Mouse (Mus musculus) macrophage (primary cell): ENCODE data around the gene Erc2. TPM values are rescaled to one million over a fixed set of nuclear protein-coding genes. Genes with fewer than 3 reads are reported as not detected.

Source experiments
- H3K27ac ChIP-seq: fragments of 350-480 bp; formaldehyde crosslinking; 2 replicates; pipeline ENCODE4 v1.9.0; 2021
- H3K36me3 ChIP-seq: fragments of 350-480 bp; formaldehyde crosslinking; 2 replicates; pipeline ENCODE4 v1.9.0; 2021; ENCODE audit errors: inconsistent target
- H3K4me3 ChIP-seq: fragments of 350-480 bp; formaldehyde crosslinking; 2 replicates; pipeline ENCODE4 v1.9.0; 2021; ENCODE audit errors: inconsistent target
- H3K79me2 ChIP-seq: fragments of 350-480 bp; formaldehyde crosslinking; 2 replicates; pipeline ENCODE4 v1.9.0; 2021; ENCODE audit errors: inconsistent target
- WGBS: methylation state at CpG from one replicate; pipeline ENCODE4 v1.1.7; 2026; ENCODE audit warnings: inconsistent platforms; ENCODE audit not compliant: missing documents; 5-methylcytosine and 5-hydroxymethylcytosine counted together
- polyA plus RNA-seq: library from polyadenylated mRNA; stranded (reverse); fragments of 250-400 nt; gene quantifications from 3 replicates; pipeline ENCODE4 v1.2.4, GENCODE M21; 2018; ENCODE audit warnings: inconsistent platforms

Gene Erc2
- polyA plus RNA-seq, 1 experiment from 2014 or later: not detected

DNA sequence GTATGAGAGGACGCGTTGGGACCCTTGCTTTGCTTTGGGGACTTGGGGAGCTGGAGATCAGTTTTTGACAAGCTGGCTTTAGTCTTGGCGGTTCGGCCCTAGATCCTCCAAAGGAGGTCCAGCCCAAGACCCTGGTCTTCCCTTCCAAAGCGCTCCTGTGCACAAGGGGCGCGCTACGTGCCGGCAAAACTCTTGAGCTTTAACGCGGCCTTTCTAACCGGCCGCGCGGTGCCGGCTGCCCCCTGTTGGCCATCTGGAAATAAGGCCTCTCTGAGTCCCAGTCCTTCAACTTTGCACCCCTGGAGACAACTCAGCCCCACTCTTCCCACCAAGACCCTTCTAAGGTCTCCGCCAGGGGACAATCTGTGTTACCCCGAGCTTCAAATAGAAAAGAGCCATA lies 885.2 kb downstream of the Erc2 start:
- WGBS: under 1% methylated on average over 18 of the region's 18 CpGs
- H3K4me3 ChIP-seq: no peak overlapping the region
- no peak overlapping the region for H3K27ac ChIP-seq
- H3K79me2 ChIP-seq: no peaks in the 10 kb centered on the region
- no peaks in the 10 kb centered on the region for H3K36me3 ChIP-seq

DNA sequence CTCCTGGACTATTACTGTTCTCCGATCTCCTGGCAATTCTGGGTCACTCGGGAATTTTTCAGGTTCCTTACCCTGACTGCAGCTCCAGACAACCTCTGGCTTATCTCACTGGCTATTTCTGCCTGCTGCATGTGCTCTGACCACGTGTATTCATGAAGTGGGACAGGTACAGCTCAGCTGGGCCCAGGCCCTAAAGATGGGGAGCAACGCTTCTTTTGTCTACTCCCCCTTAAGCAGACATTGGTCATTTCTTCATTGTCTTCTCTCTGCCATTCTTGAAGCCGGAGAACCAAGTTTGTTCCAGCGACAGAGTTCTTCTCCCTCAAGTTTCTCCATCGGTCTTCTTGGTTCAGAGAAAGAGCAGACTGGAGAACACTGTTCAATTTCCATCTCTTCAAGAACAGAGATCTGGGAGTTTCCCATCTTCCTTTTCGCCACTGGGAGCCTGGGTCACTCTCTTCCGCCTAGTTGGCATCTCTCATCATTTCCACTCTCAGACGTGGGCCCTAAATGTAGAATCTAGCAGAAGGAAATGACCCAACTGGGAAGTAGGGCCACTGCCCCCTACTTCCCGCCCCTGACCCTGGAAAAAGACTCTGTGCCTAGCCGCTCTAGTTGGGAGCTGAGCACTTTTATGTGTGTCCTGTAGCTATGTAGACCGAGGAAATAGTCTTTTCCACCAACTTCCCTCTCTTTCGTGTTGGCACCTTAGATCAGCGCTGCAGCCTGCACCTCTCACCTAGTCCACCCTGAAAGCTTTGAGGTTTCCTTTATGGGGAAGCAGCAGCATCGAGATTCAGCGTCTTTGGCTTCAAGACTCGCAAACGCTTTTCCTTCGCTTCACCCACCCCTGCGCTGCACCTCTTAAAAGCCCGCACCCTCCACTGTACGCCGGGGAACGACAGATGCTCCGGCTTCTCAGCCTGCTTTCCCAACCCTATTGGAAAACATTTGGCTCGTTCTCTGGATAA lies 886.3 kb downstream of the Erc2 start:
- no peak overlapping the region for H3K27ac ChIP-seq
- 16% methylated on average over 27 of the region's 27 CpGs for whole genome bisulfite sequencing
- H3K4me3 ChIP-seq: no peak overlapping the region

DNA sequence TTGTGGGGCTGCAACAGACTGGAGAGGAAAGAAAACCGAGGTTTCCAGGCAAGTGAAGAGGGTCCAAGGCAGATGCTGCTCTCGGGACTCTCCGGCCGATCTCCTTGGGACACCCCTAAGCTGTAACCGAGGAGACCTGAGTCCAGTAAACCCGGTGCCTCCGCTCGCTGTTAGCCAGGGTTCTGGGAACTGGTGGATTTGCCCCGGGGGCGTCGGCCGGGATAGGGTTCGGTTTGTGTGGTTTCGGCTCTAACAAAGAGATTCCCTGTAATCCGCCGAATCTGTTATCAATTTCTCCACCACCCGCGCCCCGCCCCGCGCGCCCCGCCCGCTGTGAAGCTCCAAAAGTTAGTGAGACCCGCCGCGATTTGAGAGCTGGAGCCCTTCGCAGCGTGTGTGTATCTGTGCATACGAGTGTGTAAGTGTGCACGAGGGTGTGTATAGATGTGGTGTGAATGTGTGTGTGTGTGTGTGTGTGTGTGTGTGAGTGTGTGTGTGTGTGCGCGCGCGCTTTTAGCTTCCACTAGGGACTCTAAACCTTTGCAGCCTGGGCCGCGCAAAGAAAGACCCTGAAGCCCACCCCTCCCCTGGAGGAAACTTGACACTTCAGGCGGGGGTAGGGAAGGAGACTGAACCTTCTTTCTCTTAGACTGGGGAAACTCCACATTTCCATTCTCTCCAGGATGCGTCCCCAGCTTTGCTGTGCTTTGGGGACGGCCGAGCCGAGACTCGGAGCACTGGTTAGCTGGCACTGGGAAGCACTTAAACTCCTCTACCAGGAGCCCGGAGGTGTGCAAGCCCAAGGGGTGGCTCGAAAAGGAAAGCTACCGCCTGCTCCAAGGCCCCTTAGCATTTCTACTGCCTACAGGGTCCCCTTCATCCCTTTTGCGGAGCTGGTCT lies 887.5 kb downstream of the Erc2 start:
- 3% methylated on average over 44 of the region's 47 CpGs for WGBS
- Histone ChIP-seq H3K79me2 (no peaks in the 10 kb centered on the region), H3K27ac (no peak overlapping the region), H3K36me3 (no peaks in the 10 kb centered on the region), H3K4me3 (no peak overlapping the region)

More for the DNA sequence above, 886.3 kb downstream of the Erc2 start:
- no peaks in the 10 kb centered on the region for H3K36me3 ChIP-seq
- no peaks in the 10 kb centered on the region for H3K79me2 ChIP-seq

DNA sequence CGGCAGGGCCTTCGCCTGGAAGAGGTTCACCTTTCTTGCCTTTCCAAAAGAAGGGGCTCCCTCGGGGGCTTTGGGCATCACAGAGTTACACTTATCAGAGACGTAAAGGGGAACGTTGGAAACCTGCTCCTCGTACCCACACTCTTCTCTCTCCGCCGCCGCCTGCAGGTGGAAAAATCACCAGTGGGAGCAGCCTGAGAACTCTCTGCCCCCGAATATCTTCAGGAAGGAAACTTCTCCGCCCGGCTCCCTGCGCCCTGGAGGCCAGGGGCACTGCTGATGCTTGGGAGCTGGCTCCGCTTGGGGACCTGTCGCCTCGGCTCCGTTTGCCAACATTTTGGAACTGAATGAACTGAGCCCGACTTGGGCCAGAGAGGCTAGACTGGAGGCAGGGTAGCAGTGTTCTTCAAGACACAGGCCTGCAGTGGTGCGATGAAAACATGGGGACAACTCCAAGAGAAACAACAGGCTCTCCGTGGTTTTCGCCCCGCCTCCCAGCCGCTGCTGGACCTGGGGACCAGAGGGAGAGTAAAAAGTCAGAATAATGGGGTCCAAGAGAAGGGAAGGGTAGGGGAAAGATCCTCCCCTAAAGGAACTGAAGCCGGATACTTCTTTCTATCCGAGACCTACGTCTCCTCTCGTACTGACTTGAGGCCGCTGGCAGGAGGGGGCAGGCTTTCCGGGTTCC lies 888.3 kb downstream of the Erc2 start:
- Histone ChIP-seq H3K4me3 (no peak overlapping the region), H3K36me3 (no peaks in the 10 kb centered on the region), H3K27ac (no peak overlapping the region), H3K79me2 (no peaks in the 10 kb centered on the region)
- 4% methylated on average over 29 of the region's 29 CpGs for WGBS

DNA sequence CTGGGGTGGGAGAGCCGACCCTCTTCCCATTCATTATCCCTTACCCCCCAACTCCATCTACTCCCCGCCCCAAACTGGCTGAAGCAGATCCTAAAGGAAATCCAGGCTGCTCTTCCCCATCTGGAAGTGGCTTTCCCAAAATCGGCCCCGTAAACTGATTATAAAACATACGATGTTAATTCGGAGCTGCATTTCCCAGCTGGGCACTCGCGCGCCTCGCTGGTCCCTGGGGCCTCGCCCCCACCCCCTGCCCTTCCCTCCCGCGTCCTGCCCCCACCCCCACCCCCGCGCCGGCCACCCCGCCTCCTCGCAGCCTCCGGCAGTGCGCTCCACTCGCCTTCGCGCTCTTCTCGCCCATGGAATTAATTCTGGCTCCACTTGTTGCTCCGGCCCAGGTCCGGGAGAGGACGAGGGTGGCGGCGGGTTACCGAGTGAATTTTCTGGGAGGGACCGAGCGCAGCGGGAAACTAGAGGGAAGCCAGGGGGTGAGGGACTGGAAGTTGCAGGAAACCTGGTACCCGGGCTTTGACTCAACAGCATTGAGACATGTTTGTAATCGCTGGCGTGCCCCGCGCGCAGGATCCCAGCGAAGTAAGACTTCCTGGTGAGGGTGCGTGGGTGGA lies 888.9 kb downstream of the Erc2 start:
- H3K36me3 ChIP-seq: no peaks in the 10 kb centered on the region
- no peak overlapping the region for H3K27ac ChIP-seq
- 3% methylated on average over 33 of the region's 41 CpGs for WGBS
- no peak overlapping the region for H3K4me3 ChIP-seq
- no peaks in the 10 kb centered on the region for H3K79me2 ChIP-seq

DNA sequence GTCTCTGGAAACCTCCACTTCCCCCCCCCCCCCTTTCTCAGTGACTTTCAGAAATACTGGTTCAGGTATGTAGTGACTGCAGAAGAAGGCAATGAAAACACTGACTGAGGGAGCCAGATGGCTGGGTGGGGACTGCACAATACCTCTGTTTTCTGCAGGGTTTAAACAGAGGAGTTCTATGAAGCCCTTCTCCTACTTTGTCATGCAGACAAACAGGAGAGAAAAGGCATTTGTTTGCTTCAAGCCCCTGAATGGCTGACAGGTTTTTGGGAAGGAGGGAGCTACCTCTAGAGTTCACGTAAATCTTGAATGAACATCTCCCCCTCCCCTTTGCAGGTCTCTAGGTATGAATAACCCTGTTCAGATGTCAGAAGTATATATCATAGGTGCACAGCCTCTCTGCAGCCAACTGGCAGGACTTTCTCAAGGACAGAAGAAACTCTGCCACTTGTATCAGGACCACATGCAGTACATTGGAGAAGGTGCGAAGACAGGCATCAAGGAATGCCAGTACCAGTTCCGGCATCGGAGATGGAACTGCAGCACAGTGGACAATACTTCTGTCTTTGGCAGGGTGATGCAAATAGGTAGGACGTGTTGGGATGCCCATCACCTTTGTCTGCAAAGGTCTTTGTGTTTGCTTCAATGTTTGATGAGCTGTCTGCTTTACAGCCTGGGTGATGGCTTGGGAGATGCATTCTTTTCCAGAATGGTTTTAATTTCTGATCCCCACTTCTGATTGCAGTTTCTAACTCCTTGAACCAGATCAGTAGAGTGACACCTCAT lies 890.8 kb downstream of the Erc2 start:
- Histone ChIP-seq H3K36me3 (no peaks in the 10 kb centered on the region), H3K27ac (no peak overlapping the region), H3K79me2 (no peaks in the 10 kb centered on the region), H3K4me3 (no peak overlapping the region)
- WGBS: 89% methylated on average over 5 of the region's 5 CpGs

DNA sequence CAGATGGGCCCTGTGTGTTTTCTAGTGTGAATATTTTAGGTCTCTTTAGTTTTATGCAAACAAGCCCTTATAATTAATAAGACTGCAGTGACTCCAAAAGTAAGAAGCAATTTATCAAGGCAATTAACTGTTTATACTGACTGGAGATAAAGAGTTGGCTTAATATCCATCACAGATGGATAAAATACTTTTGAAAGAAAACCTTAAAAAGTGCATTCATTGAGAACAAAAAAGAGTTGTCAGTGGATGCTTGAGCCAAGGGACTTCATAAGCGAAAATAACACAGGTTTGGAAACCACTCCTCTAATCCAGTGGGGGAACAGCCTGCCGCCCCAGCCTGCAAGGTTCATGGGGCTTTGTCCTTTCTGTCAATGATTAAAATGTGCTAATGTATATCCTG lies 891.9 kb downstream of the Erc2 start:
- H3K36me3 ChIP-seq: no peaks in the 10 kb centered on the region

DNA sequence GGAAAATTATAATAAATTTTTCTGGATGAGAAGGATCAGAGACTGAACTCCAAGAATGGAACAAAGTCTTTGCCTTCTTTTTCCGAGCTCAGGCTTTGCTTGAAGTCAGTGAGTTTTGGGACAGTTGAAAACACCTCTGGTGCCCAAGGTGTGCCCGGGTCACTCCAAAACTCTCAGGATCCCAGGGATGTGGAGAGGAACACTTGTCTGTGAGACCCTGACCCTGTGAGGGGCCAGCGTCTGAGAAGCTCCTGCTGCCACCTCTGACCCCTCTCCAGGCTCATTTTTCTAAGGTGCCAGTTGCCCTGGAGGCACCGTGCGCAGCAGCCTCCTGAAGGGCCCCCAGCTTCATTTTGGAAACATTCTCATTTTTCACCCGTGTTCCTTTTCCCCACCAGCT lies 893.1 kb downstream of the Erc2 start:
- no peaks in the 10 kb centered on the region for H3K79me2 ChIP-seq
- no peak overlapping the region for H3K4me3 ChIP-seq
- no peaks in the 10 kb centered on the region for H3K36me3 ChIP-seq
- no peak overlapping the region for H3K27ac ChIP-seq
- WGBS: 73% methylated on average over 6 of the region's 6 CpGs

More for the DNA sequence above, 891.9 kb downstream of the Erc2 start:
- no peak overlapping the region for H3K4me3 ChIP-seq
- 68% methylated on average over 2 of the region's 2 CpGs for WGBS
- no peak overlapping the region for H3K27ac ChIP-seq
- H3K79me2 ChIP-seq: no peaks in the 10 kb centered on the region

DNA sequence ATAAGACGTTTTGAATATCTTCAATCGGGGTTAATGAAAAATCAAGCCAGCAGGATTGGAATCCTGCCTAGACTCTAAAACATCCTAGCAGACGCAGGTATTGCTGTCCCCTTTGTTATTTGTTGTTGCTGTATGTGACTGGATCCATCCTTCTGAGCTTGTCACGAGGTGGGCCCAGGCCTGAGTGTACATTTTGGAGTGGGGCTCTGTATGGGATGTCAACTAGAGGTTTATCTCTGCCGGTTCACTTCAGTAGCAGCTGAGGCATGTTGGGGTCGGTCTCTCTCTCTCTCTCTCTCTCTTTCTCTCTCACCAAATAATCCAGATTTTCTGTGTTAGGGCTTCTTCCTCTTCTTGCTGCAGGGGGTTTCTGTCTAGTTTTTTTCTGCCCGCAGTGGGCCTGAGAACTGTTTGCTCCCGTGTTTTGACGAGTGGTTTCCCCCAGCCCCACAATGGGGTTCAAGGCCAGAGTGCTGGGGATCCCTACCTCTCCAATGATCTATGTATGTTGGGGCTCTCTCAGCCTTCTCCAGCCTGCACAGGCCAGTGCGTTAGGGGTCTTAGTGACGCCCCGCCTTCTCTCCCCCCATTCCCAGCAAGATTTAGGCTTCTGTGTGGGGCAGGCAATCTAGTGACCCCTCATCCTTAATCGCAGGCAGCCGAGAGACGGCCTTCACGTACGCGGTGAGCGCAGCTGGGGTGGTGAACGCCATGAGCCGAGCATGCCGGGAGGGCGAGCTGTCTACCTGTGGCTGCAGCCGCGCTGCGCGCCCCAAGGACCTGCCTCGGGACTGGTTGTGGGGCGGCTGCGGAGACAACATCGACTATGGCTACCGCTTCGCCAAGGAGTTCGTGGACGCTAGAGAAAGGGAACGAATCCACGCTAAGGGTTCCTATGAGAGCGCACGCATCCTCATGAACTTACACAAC lies 895.7 kb downstream of the Erc2 start:
- no peaks in the 10 kb centered on the region for H3K79me2 ChIP-seq
- no peaks in the 10 kb centered on the region for H3K36me3 ChIP-seq
- no peak overlapping the region for H3K4me3 ChIP-seq
- no peak overlapping the region for H3K27ac ChIP-seq
- WGBS: 92% methylated on average over 38 of the region's 39 CpGs

DNA sequence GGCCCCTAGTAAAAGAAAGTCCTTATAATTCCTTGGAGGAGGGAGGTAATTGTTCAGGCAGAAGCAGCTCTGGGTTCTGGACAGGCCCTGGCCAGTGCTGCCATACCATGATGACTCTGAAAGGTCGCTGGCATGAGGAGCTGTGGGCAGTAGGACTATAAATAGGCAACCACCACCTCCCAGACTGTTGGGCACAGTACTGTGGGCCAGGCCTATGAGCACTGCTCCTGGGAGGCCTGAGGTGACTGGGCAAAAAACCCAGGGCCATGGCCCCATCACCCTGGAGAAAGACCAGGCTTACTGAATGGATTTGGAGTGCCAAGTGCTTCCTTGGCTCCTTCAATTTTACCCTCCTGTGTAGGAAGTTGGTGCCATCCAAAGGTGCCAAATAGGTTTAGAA lies 898.9 kb downstream of the Erc2 start:
- H3K4me3 ChIP-seq: no peak overlapping the region
- WGBS: 46% methylated on average over 1 of the region's 1 CpGs
- no peaks in the 10 kb centered on the region for H3K79me2 ChIP-seq

DNA sequence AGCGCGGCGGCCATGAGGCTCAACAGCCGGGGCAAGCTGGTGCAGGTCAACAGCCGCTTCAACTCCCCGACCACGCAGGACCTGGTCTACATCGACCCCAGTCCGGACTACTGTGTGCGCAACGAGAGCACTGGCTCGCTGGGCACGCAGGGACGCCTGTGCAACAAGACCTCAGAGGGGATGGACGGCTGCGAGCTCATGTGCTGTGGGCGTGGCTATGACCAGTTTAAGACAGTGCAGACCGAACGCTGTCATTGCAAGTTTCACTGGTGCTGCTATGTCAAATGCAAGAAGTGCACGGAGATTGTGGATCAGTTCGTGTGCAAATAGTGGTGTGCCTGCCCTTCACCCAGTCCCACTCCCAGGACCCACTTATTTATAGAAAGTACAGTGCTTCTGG lies 900.4 kb downstream of the Erc2 start:
- Histone ChIP-seq H3K4me3 (no peak overlapping the region), H3K27ac (no peak overlapping the region), H3K79me2 (no peaks in the 10 kb centered on the region), H3K36me3 (no peaks in the 10 kb centered on the region)
- 87% methylated on average over 21 of the region's 21 CpGs for WGBS

More for the DNA sequence above, 898.9 kb downstream of the Erc2 start:
- H3K36me3 ChIP-seq: no peaks in the 10 kb centered on the region
- H3K27ac ChIP-seq: no peak overlapping the region

DNA sequence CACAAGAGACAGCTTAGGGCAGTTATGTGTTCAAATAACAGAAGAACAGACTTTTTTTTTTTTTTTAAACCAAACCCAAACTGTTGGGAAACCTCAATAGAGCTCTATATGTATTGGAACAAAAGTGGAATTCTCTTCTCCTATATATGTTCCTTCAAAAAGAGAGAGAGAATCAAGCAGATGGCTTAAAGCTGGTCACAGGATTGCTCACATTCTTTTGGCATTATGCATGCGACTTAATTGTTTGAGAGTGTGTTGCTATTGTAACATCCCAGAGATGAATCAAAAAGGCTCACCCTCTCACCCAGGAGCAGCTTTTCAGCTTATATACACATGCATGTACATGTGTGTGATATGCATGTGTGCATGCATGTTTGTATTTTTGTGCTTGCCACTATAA lies 903.3 kb downstream of the Erc2 start:
- no peak overlapping the region for H3K27ac ChIP-seq
- H3K4me3 ChIP-seq: no peak overlapping the region
- WGBS: 100% methylated on average over 1 of the region's 1 CpGs
- H3K36me3 ChIP-seq: no peaks in the 10 kb centered on the region
- no peaks in the 10 kb centered on the region for H3K79me2 ChIP-seq
